Mouse (Mus musculus): ENCODE results near the gene Pth.

Gene Pth

DNA sequence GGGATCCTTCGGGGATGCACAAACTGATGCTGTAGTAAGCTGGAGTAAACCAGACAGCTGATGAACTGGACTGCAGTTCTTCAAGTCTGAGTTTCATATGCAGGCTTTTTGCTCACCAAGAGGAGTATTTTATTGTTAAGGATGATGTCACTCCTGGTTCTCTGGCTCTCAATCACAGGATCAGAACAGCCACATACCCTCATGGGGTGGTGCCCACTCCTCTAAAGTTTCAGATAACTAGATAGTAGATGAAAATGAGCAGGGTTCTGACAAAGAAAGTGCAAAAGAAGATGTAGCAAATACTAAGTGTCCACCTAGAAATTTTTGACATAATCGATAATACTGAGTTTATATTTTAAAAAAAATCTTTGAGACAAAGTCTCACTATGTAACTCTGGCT lies at the start of gene Pth:
Gene Pth, minus strand, starts transcription at position 101 of the 400 bp plus-strand sequence.
- DNase-seq, result no peak

DNA sequence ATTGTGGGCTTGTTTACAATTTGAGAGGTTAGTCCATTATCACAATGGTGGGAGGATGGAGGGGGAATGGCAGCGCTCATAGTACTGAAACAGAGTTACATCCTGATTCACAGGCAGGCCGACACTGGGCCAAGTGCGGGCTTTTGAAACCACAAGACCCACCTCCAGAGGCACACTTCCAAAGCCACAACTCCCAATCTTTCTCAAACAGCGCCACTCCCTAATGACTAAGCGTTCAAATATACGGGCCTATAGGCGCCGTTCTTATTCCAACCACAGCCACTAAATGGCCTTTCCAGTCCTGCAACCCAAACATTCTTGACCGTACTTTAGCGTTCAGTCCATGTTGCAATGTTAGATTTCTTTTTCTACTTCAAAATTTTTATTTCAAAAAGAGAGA lies 47.9 kb upstream of the Pth start:
- DNase-seq, result no peak

DNA sequence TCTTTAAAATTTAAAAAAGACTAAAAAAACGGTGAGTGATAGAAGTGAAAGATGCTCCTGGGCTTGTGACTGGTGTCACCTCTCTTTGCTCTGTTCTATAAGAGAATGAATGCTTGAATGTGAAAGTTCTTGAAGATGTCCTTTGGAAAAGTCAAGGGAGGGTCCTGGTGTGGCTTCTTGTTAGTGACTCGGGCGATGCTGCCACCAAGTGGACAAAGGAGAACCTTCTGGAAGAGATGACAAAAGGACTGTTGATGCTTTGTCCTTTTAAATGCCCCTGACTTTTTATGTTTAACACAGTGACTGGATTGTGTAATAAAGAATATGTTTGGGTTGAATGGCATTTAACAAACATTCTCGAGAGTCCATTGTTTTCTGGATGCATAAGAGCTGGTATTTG lies 45.9 kb upstream of the Pth start:
- DNase-seq, result peak in 1 of 2 experiments; percentile 49

DNA sequence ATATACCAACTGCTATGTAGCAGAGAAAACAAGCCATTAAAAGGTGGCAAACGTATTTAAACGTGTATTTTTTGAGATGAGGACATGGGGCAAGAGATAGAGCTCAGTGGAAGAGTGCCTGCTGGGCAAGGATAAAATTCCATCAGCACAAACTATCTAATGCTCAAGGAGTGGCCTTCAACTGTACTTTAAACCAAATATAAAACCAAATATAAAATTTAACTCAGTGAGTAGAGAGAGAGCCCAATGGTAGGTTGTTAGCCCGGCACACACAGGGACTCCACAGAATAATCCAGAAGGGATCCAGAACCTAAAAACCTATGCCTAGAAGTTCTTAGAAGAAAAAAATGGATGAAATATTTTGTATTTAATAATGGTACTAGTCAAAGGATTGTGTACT lies 45.1 kb upstream of the Pth start:
- DNase-seq, result no peak

DNA sequence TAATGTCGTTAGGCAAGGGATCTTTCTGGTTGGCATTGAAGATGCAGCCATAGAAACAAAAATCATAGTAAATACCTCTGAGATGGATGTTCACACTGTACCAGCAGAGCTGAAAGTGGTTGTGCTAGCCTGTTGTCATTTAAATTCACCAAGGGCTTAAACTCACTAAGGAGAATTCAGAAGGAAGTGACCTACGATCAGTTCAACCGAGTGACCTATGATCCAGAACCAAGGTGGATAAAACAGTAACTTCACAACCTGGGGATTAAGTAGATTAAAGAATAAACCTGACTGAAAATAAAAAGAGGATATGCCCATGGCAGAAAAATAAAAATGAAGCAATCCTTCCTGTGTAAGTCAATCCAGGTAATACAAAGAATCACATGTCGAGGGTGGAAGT lies 44.5 kb upstream of the Pth start:
- DNase-seq, result no peak

DNA sequence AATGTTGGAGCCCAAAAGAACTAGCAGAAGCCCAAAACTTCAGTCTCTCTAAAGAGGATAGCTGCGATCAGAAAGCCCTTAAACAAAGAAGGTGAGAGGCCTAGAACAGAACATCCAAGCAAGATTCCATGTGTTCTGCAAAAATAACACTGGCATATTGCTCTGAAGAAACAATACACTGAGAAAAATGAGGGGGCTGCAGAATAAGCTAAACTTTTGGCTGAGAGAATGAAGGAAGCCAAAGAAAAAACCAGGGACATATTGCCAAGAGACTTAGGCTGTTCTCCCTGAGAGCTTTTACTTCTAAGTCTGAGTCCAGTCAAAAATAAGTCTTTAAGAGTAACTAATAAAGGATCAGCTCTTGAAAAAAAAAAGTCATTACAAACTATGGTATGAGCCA lies 32.4 kb upstream of the Pth start:
- DNase-seq, result no peak

DNA sequence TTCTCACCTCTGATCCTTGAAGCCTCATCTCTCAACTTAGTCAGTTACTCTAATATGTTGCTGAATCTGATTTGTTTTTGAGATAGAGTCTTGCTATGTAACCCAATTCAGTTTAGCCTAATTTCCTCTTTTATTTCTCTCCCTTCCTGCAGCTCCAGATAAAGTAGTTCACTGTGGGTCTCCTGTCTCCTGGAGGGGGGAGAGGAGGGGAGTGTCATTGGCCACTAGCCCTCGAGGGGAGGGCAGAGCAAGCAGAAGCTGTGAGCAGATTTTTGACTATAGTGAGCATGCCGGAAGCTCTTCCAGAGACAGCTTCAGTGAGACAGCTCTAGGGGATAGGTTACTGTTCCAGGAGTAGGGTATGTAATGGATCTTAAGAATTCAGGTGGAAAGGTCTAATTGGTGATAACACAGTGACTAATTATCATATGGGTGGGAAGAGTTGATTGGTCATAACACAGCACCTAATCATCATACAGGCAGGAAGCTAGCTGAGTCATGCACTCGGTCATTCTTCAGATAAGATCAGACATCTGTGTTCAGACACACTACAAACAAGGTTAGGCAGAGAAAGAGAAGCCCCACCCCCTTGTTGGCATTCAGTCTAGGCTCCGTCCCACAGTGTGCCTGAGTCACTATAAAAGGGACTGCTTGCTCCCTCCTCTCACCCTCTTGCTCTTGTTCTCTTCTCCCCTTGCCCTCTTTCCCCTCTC lies 30.9 kb upstream of the Pth start:
- DNase-seq, result no peak

DNA sequence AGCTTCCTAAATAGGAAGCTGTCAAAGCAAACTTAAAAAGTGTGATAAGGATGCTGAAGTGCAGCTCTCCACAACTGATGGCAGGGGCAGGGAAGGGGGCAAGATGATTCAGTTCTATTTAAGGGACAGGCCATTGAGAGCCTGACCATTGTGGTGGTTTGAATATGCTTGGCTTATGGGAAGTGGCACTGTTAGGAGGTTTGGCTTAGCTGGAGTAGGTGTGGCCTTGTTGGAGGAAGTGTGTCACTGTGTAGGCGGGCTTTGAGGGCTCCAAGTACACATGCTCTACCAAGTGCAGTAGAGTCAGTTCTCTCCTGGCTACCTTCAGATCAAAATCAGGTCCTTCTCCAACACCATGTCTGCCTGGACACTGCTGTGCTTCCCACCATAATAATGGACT lies 28.2 kb upstream of the Pth start:
- no peak for DNase-seq

DNA sequence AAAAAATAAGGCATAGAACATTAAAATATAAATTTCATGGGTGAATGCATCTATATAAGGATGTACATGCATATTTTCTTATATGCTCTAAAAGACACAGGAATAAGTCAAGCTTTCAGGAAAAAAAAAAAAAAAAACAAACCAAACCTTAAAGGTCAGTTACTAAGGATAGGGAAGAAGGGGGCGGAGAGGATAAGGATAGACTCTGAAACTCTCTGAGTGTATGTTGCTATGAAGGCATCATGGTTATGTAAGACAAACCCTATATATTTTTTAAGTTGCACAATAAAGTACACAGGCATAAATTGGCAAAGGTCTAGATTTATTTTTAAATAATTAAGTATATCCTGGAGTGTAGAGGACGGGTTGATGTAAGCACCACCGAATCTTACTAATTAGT lies 26.9 kb upstream of the Pth start:
- no peak for DNase-seq

DNA sequence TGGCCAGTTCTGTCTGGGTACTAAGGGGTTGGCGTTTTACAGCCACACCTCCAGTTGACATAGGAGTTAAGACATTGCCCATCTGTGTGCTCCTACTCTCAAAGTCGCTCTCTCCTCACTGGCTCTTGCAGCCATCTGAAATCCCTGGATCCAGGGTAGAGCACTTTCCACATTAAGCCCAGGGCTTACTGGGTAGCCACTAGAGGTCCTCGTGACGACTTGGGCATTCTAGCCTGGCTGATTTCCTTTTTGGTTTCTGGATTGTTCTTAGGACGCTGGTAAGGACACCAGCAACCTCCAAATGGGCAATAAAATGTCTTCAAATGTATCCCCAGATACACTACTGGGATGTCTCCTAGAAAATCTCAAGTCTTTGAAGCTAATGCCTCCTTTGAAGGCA lies 20.3 kb upstream of the Pth start:
- DNase-seq, result no peak

DNA sequence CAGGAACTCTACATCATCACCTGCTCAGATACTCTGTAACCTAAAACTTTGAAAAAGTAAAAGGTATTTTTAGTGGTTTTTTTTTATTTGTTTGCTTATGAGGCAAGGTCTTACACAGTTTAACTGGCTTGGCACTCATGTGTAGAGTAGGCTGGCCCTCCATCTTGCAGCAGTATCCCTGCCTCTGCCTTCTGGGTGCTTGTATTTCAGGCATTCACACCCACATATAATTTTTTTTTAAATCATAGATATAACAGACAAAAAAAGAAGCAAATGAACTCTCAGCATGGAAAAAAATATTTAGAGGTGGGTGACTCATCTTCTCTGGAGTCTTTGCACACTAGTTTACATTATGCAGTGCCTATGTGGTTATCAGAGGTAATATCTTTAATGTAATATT lies 9.7 kb upstream of the Pth start:
- no peak for DNase-seq

DNA sequence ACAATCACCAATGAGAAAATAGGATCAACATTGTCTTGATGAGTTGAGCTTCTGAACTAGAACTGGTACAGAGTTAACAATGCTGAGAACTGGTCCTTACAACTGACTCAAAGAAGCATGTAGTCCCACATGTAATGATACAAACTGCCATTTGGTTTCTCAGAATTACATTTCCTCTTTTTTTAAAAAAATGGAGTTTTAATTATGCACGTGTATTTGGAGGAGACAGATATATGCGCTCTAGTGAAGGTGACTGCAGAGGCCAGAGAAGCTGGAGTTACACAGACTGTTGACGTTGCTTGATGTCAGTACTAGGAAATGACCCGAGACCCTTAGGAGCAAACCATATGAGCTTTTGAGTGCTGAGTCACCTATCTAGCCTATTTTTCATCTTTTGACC lies 8.3 kb upstream of the Pth start:
- no peak for DNase-seq

DNA sequence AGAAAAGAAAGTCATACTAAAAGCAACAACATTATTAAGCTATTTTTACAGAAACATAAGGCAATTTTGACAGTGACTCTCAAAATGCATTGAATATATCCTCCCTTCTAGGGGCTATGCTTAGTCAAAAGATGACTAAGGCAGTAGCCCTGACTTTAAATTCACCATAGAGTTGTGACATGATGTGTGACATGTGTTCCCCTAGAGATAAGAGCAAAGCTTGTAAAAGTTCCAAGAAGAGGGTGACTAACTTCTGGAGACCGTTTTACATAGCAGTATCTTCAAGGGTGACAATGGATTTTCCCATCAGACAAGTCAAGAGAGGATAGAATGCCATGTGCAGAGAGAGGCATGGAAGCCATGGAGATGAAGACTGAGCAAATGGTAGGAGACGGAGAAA lies 3.2 kb upstream of the Pth start:
- no peak for DNase-seq

DNA sequence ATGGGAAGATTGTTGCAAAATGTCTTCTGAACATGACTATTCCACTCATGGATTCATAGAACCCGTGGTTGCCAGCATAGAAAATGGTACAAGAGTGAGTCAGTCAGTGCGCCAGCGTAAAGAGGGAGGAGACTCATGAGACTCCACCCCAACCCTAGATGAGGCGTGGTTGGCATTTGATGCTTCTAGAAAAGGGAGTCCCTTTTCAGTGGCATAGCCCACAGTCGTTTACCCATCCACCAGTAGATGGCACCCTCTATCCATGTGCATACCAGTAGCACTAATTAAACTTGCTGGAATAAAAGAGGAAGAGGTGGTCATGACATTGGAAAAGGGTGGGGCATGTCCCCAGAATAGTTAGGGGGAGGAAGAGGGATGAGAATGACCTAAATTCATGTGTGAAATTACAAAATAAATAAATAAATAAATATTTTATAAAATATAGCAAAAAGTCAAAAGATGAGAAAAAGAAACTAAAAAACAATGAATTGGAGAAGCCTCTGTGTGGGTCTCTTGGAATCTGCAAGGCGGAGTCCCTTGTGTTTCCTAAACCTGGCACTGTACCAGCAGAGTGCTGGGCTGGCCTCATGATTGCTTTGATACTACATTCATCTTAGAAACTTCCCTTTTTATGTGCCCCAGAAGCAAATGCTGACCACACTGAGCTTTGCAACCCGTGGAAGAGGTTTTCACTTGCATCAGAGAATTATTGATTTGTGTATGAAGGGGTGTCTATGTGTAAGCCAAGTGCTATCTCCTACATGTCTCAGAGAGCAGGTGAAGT lies 10.3 kb downstream of the Pth start:
- peak; percentile 27 to 47 for DNase-seq

DNA sequence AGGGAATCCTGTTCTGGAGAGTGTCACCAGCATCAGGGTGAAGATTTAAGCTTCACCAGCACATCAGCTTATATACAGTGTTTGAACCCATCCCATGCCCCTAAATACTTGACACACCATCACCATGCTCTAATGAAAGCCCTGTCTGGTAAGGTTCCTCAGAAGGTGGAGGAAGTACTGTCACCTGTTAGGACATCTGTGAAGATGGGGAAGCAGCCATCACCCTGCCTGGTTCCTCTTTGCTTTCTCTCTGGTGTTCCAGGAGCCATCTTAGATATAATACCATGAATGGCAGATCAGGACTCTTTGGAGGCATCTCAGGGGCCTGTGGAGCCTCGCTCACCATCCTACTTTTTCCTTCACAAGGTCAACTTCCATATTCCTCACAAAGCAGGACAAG lies 15.7 kb downstream of the Pth start:
- no peak for DNase-seq

DNA sequence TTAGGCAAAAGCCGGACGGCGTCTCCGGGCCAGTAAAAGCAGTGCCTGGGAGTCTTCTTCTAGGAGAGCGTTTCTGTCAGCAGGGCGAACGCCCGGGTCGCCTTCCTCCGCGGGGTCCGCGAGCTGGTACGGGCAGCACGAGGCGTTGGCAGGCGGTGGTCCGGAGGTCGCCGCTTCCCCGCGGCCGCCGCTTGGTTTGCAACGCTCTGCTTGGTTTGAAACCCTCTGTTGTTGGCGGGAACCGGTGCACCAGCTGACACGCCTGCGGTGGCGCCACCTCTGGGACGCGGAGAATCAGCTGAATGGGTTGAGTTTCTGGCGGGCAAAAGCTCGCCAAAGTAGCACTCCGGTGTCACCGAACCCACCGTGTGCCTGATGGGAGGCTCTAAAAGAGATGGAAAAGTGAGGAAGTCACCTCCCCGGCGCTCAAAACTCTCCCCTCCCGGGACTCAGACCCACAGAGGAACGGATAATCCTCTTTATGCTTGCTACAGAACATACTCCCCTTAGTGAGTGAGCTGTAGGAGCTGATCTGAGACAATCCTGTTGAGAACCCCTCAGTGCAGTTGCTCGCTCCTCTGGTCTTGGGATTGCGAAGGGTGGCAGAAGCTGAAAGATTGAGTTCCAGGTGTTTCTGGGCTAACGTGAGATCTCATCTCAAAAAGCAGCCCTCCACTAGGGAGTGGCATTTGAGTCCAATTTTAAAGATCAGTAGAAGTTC lies 18.6 kb downstream of the Pth start:
- peak; percentile 63 to 79 for DNase-seq

DNA sequence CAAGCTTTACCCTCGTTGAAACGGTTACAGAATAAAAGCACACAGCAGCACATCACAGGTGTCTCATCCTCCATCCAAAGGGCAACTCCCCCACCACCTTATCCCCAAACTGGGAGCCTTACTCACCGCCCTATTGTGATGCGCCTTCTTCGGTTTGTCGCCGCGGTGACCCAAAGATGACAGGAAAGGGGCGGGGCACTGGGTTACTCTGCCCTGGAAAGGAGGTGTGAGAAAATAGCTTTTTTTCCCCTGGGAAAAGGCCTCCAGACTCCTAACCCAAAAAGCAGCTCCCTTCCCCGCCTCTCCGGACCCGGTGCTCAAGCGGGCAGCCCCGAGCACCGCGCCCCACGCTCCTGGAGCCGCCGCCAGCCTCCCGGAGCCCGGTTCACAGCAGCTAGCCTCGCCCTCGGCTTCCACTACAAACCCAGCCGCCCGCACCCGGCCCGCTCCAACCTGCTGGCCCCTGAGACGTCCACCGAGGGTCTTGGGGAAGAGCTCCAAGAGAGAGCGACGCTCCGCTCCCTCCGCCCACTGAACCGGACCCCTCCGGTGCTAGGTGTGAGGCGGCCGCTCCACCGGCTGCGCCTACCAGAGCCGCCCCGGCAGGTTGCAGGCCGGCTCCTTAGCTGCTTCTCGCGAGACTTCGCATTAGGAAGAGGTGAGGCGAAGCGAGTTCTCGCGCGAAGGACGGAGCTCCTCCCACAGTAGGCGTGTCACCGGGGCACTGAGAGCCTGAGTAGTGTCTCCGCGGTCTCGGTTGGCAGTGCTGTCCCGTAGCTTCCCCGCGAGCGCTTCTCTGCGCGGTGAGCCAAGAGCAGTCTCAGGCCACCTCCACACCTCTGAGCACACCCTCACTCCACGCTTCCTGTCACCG lies 19.4 kb downstream of the Pth start, which contains the start of gene Btbd10:
Gene Btbd10, minus strand, starts transcription at position 647 of the 874 bp plus-strand sequence.
- peak; percentile 96 to 99 for DNase-seq

DNA sequence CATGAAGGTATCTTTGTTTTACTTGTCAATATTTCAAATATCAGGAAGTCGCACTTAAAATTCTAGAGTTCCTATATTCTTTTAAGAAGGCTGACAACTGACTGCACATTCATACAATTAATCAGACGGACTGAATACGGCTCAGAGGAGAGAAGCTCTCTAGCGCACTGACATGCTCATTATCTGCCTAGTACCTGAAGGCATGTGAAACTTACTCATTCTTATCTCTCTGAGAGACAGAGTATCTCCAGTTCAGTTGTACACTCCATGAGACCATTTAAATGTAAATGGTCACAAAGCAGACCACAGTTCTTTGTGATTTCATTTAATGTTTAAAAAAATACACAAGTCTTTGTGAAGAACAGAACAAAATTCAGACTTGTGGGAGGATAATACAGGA lies 20.9 kb downstream of the Pth start:
- no peak for DNase-seq

DNA sequence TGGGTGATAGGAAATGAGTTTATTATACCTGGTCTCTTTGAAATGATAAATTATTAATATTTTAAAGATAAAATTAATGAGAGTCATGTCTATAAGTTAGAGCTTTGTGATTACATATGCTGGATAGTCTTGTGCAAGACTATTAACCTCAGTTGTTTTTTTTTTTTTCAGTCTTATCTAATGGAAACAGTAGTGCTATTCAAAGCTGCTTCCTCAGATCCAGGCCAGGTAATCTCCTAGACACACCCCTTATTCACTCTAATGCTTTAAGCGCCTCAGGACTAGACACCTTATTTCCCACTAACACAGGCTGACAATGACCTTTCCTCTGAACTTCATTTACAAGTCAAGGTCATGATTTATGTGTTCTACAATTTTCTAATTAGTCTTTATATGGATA lies 39.3 kb downstream of the Pth start:
- no peak for DNase-seq

DNA sequence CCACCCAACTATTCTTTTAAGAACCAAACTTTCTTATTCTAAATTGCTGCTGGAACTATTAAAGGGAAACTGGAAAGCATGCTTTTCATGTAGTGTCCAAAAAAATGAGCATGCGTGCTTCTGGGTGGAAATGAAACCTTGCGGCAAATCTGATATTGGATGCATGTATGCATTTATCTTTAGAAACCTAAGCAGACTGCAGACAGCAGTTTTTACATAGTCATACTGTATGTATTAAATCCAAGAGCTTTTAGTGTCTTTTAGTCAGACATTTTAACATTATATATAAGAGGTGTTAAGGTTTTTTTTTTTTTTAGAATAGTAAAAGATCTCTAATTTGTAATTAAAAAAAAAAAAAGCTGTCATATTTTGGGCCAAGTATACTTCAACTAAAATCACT lies 40.7 kb downstream of the Pth start:
- no peak for DNase-seq

DNA sequence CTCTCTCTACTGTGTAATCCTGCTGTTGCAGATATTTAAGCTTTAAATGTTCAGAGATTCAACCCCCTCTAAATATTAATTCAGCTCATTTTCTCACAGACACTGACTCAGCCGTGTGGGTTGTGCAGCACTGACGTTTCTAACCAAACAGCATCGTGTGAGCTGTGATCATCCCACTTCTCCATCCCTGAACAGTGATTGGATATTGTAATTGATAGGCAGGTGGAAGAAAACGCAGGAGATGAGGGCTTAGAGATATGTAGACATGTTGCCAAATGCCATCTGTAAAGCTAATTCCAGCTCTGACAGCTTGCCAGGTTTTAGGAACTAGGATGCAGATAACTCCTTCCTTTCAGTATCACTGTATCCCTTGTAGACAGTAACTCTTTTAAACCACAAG lies 41.1 kb downstream of the Pth start:
- no peak for DNase-seq
